Mouse (Mus musculus) olfactory bulb, adult 2 months (tissue): ENCODE data around the gene Hdhd5. TPM values are rescaled to one million over a fixed set of nuclear protein-coding genes. Genes with fewer than 3 reads are reported as not detected.
A peak's percentile ranks its signal among the peaks of the same experiment; 100 is the strongest.

Source experiments
- H3K27ac ChIP-seq: fragments of 200-500 bp; 2 replicates; pipeline ENCODE4 v1.5.1; 2012; ENCODE audit warnings: low read depth, low read length; ENCODE audit not compliant: insufficient read depth
- H3K4me1 ChIP-seq: fragments of 200-500 bp; 2 replicates; pipeline ENCODE4 v1.6.1; 2012; ENCODE audit warnings: low read length; ENCODE audit not compliant: control insufficient read depth, insufficient read depth
- H3K4me3 ChIP-seq: fragments of 200-500 bp; 2 replicates; pipeline ENCODE4 v1.5.1; 2012; ENCODE audit warnings: mild to moderate bottlenecking, low read depth, low read length, moderate library complexity; ENCODE audit not compliant: insufficient read depth
- CTCF ChIP-seq: fragments of 200-500 bp; IDR thresholded peaks from 2 replicates; pipeline ENCODE4 v1.5.1; 2012; ENCODE audit warnings: low read depth, mild to moderate bottlenecking, low read length, moderate library complexity; ENCODE audit not compliant: insufficient read depth
- POLR2A ChIP-seq: fragments of 200-500 bp; IDR thresholded peaks from 2 replicates; pipeline ENCODE4 v1.6.1; 2012; ENCODE audit warnings: mild to moderate bottlenecking, low read depth, low read length, moderate library complexity; ENCODE audit not compliant: insufficient read depth
- WGBS: fragments of 180-500 bp; shearing (Covaris S2); methylation state at CpG from one replicate; pipeline ENCODE4 v1.1.7; 2018; 5-methylcytosine and 5-hydroxymethylcytosine counted together
- polyA plus RNA-seq: library from polyadenylated mRNA; stranded (reverse); fragments of >200 nt; gene quantifications from 2 replicates; pipeline ENCODE4 v1.2.4, GENCODE M21; 2012; ENCODE audit warnings: low replicate concordance; ENCODE audit not compliant: missing spikeins, insufficient read depth, insufficient read length

Gene Hdhd5
- polyA plus RNA-seq, 1 experiment, result not detected

GRCm38 (mm10) chr6:120516879-120517278 lies 14.2 kb downstream of the Hdhd5 start:
- H3K4me3 ChIP-seq, result no peak overlapping the region
- H3K27ac ChIP-seq, result peak overlapping the region; percentile 36; the same call in 1 of the 2 replicates
- TF ChIP-seq CTCF, result no peak
- TF ChIP-seq POLR2A, result no peak
- H3K4me1 ChIP-seq, result peaks cover 21% of the 10 kb centered on the region
- 86% methylated on average over 6 of the region's 6 CpGs for WGBS

DNA sequence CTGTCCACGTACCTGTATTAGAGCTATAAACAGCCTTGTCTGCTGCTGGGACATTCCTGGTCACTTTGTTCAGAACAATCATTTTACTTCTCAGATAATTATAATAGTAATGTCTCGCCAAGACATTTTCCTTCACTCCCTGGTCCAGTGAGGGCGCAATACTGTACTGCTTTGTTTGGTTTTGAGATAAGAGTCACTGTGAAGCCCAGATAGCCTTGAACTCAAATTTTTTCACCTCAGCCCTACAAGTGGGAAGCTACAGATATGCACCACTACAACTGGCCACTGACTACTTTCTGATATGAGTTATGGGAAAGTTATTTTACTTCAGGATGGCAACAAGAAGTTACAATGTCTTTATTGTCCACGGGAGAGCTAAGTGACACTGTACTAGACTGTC lies 14.7 kb downstream of the Hdhd5 start:
- Histone ChIP-seq H3K27ac (no peak overlapping the region), H3K4me1 (peaks cover 21% of the 10 kb centered on the region), H3K4me3 (no peak overlapping the region)
- no peak for TF ChIP-seq POLR2A
- TF ChIP-seq CTCF, result no peak
- WGBS, result 95% methylated on average over 4 of the region's 4 CpGs

- TF ChIP-seq POLR2A, result no peak
- WGBS, result 86% methylated on average over 6 of the region's 6 CpGs
- Histone ChIP-seq H3K4me3 (no peak overlapping the region), H3K27ac (peak overlapping the region; percentile 92; the same call in 1 of the 2 replicates), H3K4me1 (peaks cover 17% of the 10 kb centered on the region)
Observed at GRCm38 (mm10) chr6:120511212-120511611, 19.9 kb downstream of the Hdhd5 start.

- Histone ChIP-seq H3K4me3 (no peak overlapping the region), H3K27ac (peak overlapping the region; percentile 92), H3K4me1 (peaks cover 17% of the 10 kb centered on the region)
- TF ChIP-seq CTCF (no peak), POLR2A (no peak)
- 48% methylated on average over 8 of the region's 8 CpGs for WGBS
Observed at GRCm38 (mm10) chr6:120510425-120510824, 20.7 kb downstream of the Hdhd5 start.

DNA sequence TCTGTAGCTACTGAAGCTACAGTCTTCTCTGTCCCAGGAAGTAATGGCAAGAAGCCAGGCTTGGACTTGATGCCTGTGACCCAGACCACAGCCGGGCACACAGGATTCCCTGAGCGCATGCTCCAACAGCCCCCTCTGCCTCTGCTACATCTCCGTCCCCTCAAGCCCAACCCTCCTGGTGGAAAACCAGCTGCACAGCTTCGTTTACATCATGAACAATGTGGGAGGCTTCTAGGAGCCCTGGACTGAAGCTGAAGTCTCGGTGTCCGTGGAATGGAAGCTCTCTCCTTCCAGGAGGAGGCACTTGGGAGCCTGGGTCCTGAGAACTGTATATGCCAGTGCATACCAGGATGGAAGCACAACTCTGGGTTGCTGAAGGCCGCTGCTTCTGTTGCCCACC lies 21.1 kb downstream of the Hdhd5 start:
- 44% methylated on average over 7 of the region's 7 CpGs for WGBS
- H3K27ac ChIP-seq, result peak overlapping the region; percentile 92

GRCm38 (mm10) chr6:120508645-120509044 lies 22.5 kb downstream of the Hdhd5 start:
- TF ChIP-seq CTCF, result no peak
- TF ChIP-seq POLR2A, result no peak
- H3K27ac ChIP-seq, result no peak overlapping the region
- no peak overlapping the region for H3K4me3 ChIP-seq
- 83% methylated on average over 4 of the region's 4 CpGs for WGBS
- H3K4me1 ChIP-seq, result peaks cover 21% of the 10 kb centered on the region

More for the DNA sequence above, 21.1 kb downstream of the Hdhd5 start:
- Histone ChIP-seq H3K4me3 (no peak overlapping the region), H3K4me1 (peaks cover 17% of the 10 kb centered on the region)
- TF ChIP-seq CTCF (no peak), POLR2A (no peak)

- TF ChIP-seq CTCF (no peak), POLR2A (no peak)
- H3K4me3 ChIP-seq, result no peak overlapping the region
- 50% methylated on average over 4 of the region's 4 CpGs for WGBS
- H3K27ac ChIP-seq, result no peak overlapping the region
- H3K4me1 ChIP-seq, result peaks cover 15% of the 10 kb centered on the region
Observed at GRCm38 (mm10) chr6:120505531-120505930, 25.6 kb downstream of the Hdhd5 start.

DNA sequence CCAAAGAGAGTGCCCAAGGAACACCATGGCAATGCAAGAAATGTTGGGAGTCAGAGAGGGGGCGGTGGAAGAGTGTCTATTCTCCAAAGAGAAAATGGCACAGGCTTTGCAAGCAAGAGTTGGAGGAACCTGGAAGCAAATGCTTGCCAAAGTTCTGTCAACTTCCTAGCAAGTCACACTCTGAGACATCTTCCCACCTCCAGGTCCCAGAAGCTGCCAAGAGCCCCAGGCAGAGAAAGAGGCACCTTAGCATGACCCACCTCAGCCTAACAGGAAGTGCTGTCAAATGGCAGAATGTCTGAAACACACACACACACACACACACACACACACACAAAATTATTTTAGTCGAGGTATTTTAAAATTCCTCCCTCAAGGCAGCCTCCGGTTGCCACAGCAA lies 27.1 kb downstream of the Hdhd5 start:
- TF ChIP-seq POLR2A, result no peak
- TF ChIP-seq CTCF, result no peak
- Histone ChIP-seq H3K4me3 (no peak overlapping the region), H3K27ac (no peak overlapping the region), H3K4me1 (peaks cover 4% of the 10 kb centered on the region; the same call in 1 of the 2 replicates)
- 33% methylated on average over 3 of the region's 3 CpGs for WGBS

GRCm38 (mm10) chr6:120496544-120496943 lies 34.6 kb downstream of the Hdhd5 start:
- Histone ChIP-seq H3K4me3 (no peak overlapping the region), H3K4me1 (peaks cover 25% of the 10 kb centered on the region), H3K27ac (no peak overlapping the region)
- WGBS, result 31% methylated on average over 3 of the region's 3 CpGs
- no peak for TF ChIP-seq CTCF
- no peak for TF ChIP-seq POLR2A
